Mouse (Mus musculus): ENCODE results near the gene Ms4a4a. TPM values are rescaled to one million over a fixed set of nuclear protein-coding genes. Genes with fewer than 3 reads are reported as not detected.
"Not testable (repeated sequence)": the region's sequence is repeated elsewhere in the genome, so short reads cannot be mapped to it uniquely, and the experiment has no call there.

The Ms4a4a gene
- polyA plus RNA-seq, 1 experiment = 0.31 TPM

- no peaks in the 10 kb centered on the region for H3K4me1 ChIP-seq (ENCODE audit: control insufficient read depth, insufficient read depth, low read length)
- H3K27me3 ChIP-seq (ENCODE audit: control insufficient read depth, insufficient read depth, low read length) = no peaks in the 10 kb centered on the region
- DNase-seq = no peak
- TF ChIP-seq CTCF (IDR thresholded peaks at IDR 0.05; ENCODE audit: borderline replicate concordance, insufficient read depth, low read depth, low read length) = no peak
- H3K27ac ChIP-seq (ENCODE audit: insufficient read depth, low read length) = no peak within 1 kb of the TSS
- WGBS = 87% methylated on average over 3 of the region's 3 CpGs
- no peak within 1 kb of the TSS for H3K4me3 ChIP-seq (replicated peaks; ENCODE audit: insufficient read depth, low read depth, low read length)
Observed at GRCm38 (mm10) chr19:11404527-11404926, 29.2 kb downstream of the Ms4a4a start, which contains the start of gene Ms4a4c. Gene Ms4a4c, plus strand, starts transcription at chr19:11404770.

GRCm38 (mm10) chr19:11407428-11407827 is 32.1 kb downstream of the Ms4a4a start:
- Histone ChIP-seq H3K4me3 (replicated peaks; ENCODE audit: insufficient read depth, low read depth, low read length) (no peak overlapping the region), H3K4me1 (ENCODE audit: control insufficient read depth, insufficient read depth, low read length) (no peaks in the 10 kb centered on the region), H3K27ac (ENCODE audit: insufficient read depth, low read length) (no peak overlapping the region), H3K27me3 (ENCODE audit: control insufficient read depth, insufficient read depth, low read length) (no peaks in the 10 kb centered on the region)
- no peak for TF ChIP-seq CTCF (IDR thresholded peaks at IDR 0.05; ENCODE audit: borderline replicate concordance, insufficient read depth, low read depth, low read length)
- no peak for TF ChIP-seq POLR2A (IDR thresholded peaks at IDR 0.05; ENCODE audit: borderline replicate concordance, insufficient read depth, low read length)
- no peak for DNase-seq

- Histone ChIP-seq H3K4me1 (ENCODE audit: control insufficient read depth, insufficient read depth, low read length) (no peaks in the 10 kb centered on the region), H3K27me3 (ENCODE audit: control insufficient read depth, insufficient read depth, low read length) (no peaks in the 10 kb centered on the region), H3K27ac (ENCODE audit: insufficient read depth, low read length) (no peak overlapping the region), H3K4me3 (replicated peaks; ENCODE audit: insufficient read depth, low read depth, low read length) (no peak overlapping the region)
- no peak for DNase-seq
- TF ChIP-seq CTCF (IDR thresholded peaks at IDR 0.05; ENCODE audit: borderline replicate concordance, insufficient read depth, low read depth, low read length) (no peak), POLR2A (IDR thresholded peaks at IDR 0.05; ENCODE audit: borderline replicate concordance, insufficient read depth, low read length) (no peak)
- 87% methylated on average over 1 of the region's 1 CpGs for WGBS
Observed at GRCm38 (mm10) chr19:11408591-11408990, 33.3 kb downstream of the Ms4a4a start.

- TF ChIP-seq POLR2A (IDR thresholded peaks at IDR 0.05; ENCODE audit: borderline replicate concordance, insufficient read depth, low read length) (no peak), CTCF (IDR thresholded peaks at IDR 0.05; ENCODE audit: borderline replicate concordance, insufficient read depth, low read depth, low read length) (no peak)
- WGBS = 85% methylated on average over 1 of the region's 1 CpGs
- H3K4me1 ChIP-seq (ENCODE audit: control insufficient read depth, insufficient read depth, low read length) = no peaks in the 10 kb centered on the region
Observed at GRCm38 (mm10) chr19:11411640-11412039, 36.3 kb downstream of the Ms4a4a start.

GRCm38 (mm10) chr19:11414084-11414483 is 38.8 kb downstream of the Ms4a4a start:
- TF ChIP-seq POLR2A (IDR thresholded peaks at IDR 0.05; ENCODE audit: borderline replicate concordance, insufficient read depth, low read length) (no peak), CTCF (IDR thresholded peaks at IDR 0.05; ENCODE audit: borderline replicate concordance, insufficient read depth, low read depth, low read length) (no peak)
- no peaks in the 10 kb centered on the region for H3K4me1 ChIP-seq (ENCODE audit: control insufficient read depth, insufficient read depth, low read length)
- no peaks in the 10 kb centered on the region for H3K27me3 ChIP-seq (ENCODE audit: control insufficient read depth, insufficient read depth, low read length)
- 85% methylated on average over 1 of the region's 1 CpGs for WGBS
- no peak overlapping the region for H3K27ac ChIP-seq (ENCODE audit: insufficient read depth, low read length)
- DNase-seq = no peak
- no peak overlapping the region for H3K4me3 ChIP-seq (replicated peaks; ENCODE audit: insufficient read depth, low read depth, low read length)

More at GRCm38 (mm10) chr19:11411640-11412039, 36.3 kb downstream of the Ms4a4a start:
- no peak for DNase-seq
- H3K4me3 ChIP-seq (replicated peaks; ENCODE audit: insufficient read depth, low read depth, low read length) = no peak overlapping the region
- H3K27ac ChIP-seq (ENCODE audit: insufficient read depth, low read length) = no peak overlapping the region
- no peaks in the 10 kb centered on the region for H3K27me3 ChIP-seq (ENCODE audit: control insufficient read depth, insufficient read depth, low read length)

GRCm38 (mm10) chr19:11415581-11415980 is 40.3 kb downstream of the Ms4a4a start:
- no peaks in the 10 kb centered on the region for H3K27me3 ChIP-seq (ENCODE audit: control insufficient read depth, insufficient read depth, low read length)
- WGBS = 68% methylated on average over 3 of the region's 3 CpGs
- no peak for TF ChIP-seq POLR2A (IDR thresholded peaks at IDR 0.05; ENCODE audit: borderline replicate concordance, insufficient read depth, low read length)
- no peak for TF ChIP-seq CTCF (IDR thresholded peaks at IDR 0.05; ENCODE audit: borderline replicate concordance, insufficient read depth, low read depth, low read length)
- no peak overlapping the region for H3K27ac ChIP-seq (ENCODE audit: insufficient read depth, low read length)
- no peaks in the 10 kb centered on the region for H3K4me1 ChIP-seq (ENCODE audit: control insufficient read depth, insufficient read depth, low read length)
- H3K4me3 ChIP-seq (replicated peaks; ENCODE audit: insufficient read depth, low read depth, low read length) = no peak overlapping the region
- no peak for DNase-seq

GRCm38 (mm10) chr19:11418865-11419264 is 43.5 kb downstream of the Ms4a4a start:
- not testable (repeated sequence) for H3K27me3 ChIP-seq (ENCODE audit: control insufficient read depth, insufficient read depth, low read length); H3K4me1 ChIP-seq (ENCODE audit: control insufficient read depth, insufficient read depth, low read length); DNase-seq; H3K4me3 ChIP-seq (replicated peaks; ENCODE audit: insufficient read depth, low read depth, low read length); H3K27ac ChIP-seq (ENCODE audit: insufficient read depth, low read length)
- 52% methylated on average over 3 of the region's 3 CpGs for WGBS

GRCm38 (mm10) chr19:11431209-11431608 is 55.9 kb downstream of the Ms4a4a start:
- not testable (repeated sequence) for H3K4me1 ChIP-seq (ENCODE audit: control insufficient read depth, insufficient read depth, low read length); H3K27ac ChIP-seq (ENCODE audit: insufficient read depth, low read length); DNase-seq; H3K27me3 ChIP-seq (ENCODE audit: control insufficient read depth, insufficient read depth, low read length); H3K4me3 ChIP-seq (replicated peaks; ENCODE audit: insufficient read depth, low read depth, low read length)
- 85% methylated on average over 1 of the region's 1 CpGs for WGBS
